Mouse (Mus musculus) bone marrow, adult 2 months (tissue): ENCODE results near the gene Copz1. TPM values are rescaled to one million over a fixed set of nuclear protein-coding genes. Genes with fewer than 3 reads are reported as not detected.
"Not testable (repeated sequence)": the region's sequence is repeated elsewhere in the genome, so short reads cannot be mapped to it uniquely, and the experiment has no call there.

Experiments
- H3K27ac ChIP-seq: fragments of 200-500 bp; 2 replicates; pipeline ENCODE4 v1.5.1; 2012; ENCODE audit warnings: low read depth, mild to moderate bottlenecking, control low read depth, inconsistent platforms, low read length; ENCODE audit not compliant: control insufficient read depth, poor library complexity, insufficient read depth
- H3K4me1 ChIP-seq: fragments of 200-500 bp; 2 replicates; pipeline ENCODE4 v1.6.1; 2011; ENCODE audit warnings: low read length; ENCODE audit not compliant: control insufficient read depth, insufficient read depth
- H3K4me3 ChIP-seq: fragments of 200-500 bp; replicated peaks from 2 replicates; pipeline ENCODE3; 2011; ENCODE audit warnings: mild to moderate bottlenecking, low read depth, low read length, control low read depth; ENCODE audit not compliant: control insufficient read depth
- CTCF ChIP-seq: fragments of 200-500 bp; IDR thresholded peaks from 2 replicates; pipeline ENCODE4 v1.5.1; 2011; ENCODE audit warnings: low read length, control low read depth; ENCODE audit not compliant: control insufficient read depth, insufficient read depth
- POLR2A ChIP-seq: fragments of 200-500 bp; IDR thresholded peaks from 2 replicates; pipeline ENCODE4 v1.6.1; 2011; ENCODE audit warnings: low read depth, mild to moderate bottlenecking, control low read depth, low read length, borderline replicate concordance; ENCODE audit not compliant: control insufficient read depth
- WGBS: fragments of 180-500 bp; shearing (Covaris S2); methylation state at CpG from one replicate; pipeline ENCODE4 v1.1.7; 2018; 5-methylcytosine and 5-hydroxymethylcytosine counted together
- polyA plus RNA-seq: library from polyadenylated mRNA; stranded (reverse); fragments of >200 nt; gene quantifications from 2 replicates; pipeline ENCODE4 v1.2.4, GENCODE M21; 2011; ENCODE audit warnings: low replicate concordance; ENCODE audit not compliant: missing spikeins, insufficient read depth, insufficient read length

Copz1 gene
- polyA plus RNA-seq, 1 experiment = 155 TPM

- Histone ChIP-seq H3K27ac (peak overlapping the region; percentile 52; the same call in 1 of the 2 replicates), H3K4me1 (peaks cover 5% of the 10 kb centered on the region), H3K4me3 (peak overlapping the region; percentile 46)
- TF ChIP-seq POLR2A (no peak), CTCF (no peak)
- WGBS = 40% methylated on average over 6 of the region's 6 CpGs
These were observed 16.1 kb upstream of the Copz1 start for GRCm38 (mm10) chr15:103256210-103256986.

GRCm38 (mm10) chr15:103257790-103258728 lies 14.5 kb upstream of the Copz1 start, which contains the start of gene Nfe2:
Gene Nfe2, minus strand, starts transcription at chr15:103258403.
- peak; percentile 96; the same call in 1 of the 2 replicates for TF ChIP-seq POLR2A
- peak; percentile 3; the same call in 1 of the 2 replicates for TF ChIP-seq CTCF
- H3K27ac ChIP-seq = peak within 1 kb of the TSS; percentile 81
- peak within 1 kb of the TSS; percentile 74 for H3K4me3 ChIP-seq
- 1% methylated on average over 15 of the region's 15 CpGs for WGBS
- peaks cover 5% of the 10 kb centered on the region for H3K4me1 ChIP-seq

GRCm38 (mm10) chr15:103259162-103259561 lies 13.4 kb upstream of the Copz1 start:
- TF ChIP-seq POLR2A (no peak), CTCF (no peak)
- H3K4me1 ChIP-seq = peaks cover 5% of the 10 kb centered on the region

GRCm38 (mm10) chr15:103259989-103260388 lies 12.5 kb upstream of the Copz1 start:
- Histone ChIP-seq H3K27ac (peak overlapping the region; percentile 75), H3K4me1 (peaks cover 5% of the 10 kb centered on the region), H3K4me3 (no peak overlapping the region)
- WGBS = 2% methylated on average over 1 of the region's 1 CpGs
- TF ChIP-seq POLR2A = no peak
- TF ChIP-seq CTCF = no peak

More at GRCm38 (mm10) chr15:103259162-103259561, 13.4 kb upstream of the Copz1 start:
- Histone ChIP-seq H3K27ac (no peak overlapping the region), H3K4me3 (no peak overlapping the region)
- 7% methylated on average over 5 of the region's 5 CpGs for WGBS

GRCm38 (mm10) chr15:103264794-103265193 lies 7.7 kb upstream of the Copz1 start:
- no peak overlapping the region for H3K4me3 ChIP-seq
- TF ChIP-seq CTCF (no peak), POLR2A (no peak)
- no peak overlapping the region for H3K27ac ChIP-seq
- H3K4me1 ChIP-seq = peaks cover 5% of the 10 kb centered on the region
- 70% methylated on average over 2 of the region's 2 CpGs for WGBS

- Histone ChIP-seq H3K4me3 (no peak overlapping the region), H3K27ac (no peak overlapping the region), H3K4me1 (peaks cover 3% of the 10 kb centered on the region)
- WGBS = 47% methylated on average over 4 of the region's 4 CpGs
- TF ChIP-seq CTCF (no peak), POLR2A (no peak)
These were observed 3.6 kb upstream of the Copz1 start for GRCm38 (mm10) chr15:103268903-103269302.

GRCm38 (mm10) chr15:103275943-103276342 lies 3.4 kb downstream of the Copz1 start:
- H3K4me3 ChIP-seq, H3K4me1 ChIP-seq, H3K27ac ChIP-seq: not testable (repeated sequence)
- WGBS = 89% methylated on average over 3 of the region's 3 CpGs

- 86% methylated on average over 7 of the region's 7 CpGs for WGBS
- no peak for TF ChIP-seq POLR2A
- no peak for TF ChIP-seq CTCF
- Histone ChIP-seq H3K4me3 (no peak overlapping the region), H3K27ac (no peak overlapping the region; the same call in 1 of the 2 replicates), H3K4me1 (no peaks in the 10 kb centered on the region; the same call in 1 of the 2 replicates)
These were observed 5.4 kb downstream of the Copz1 start for GRCm38 (mm10) chr15:103277949-103278348.
